Mouse (Mus musculus): ENCODE measurements at regions not wholly inside any gene's neighbourhood (a gene's known extent, or its start where the extent isn't known, plus 50 kb on each side); places are given as distances from the start of the nearest gene placed in this dataset.

- Histone ChIP-seq H3K9ac (replicated peaks; ENCODE audit: low read depth, low read length) (no peak overlapping the region), H3K4me1 (ENCODE audit: control insufficient read depth, insufficient read depth, low read length) (no peaks in the 10 kb centered on the region), H3K9me3 (ENCODE audit: control insufficient read depth, low read depth, low read length) (no peaks in the 10 kb centered on the region), H3K27me3 (ENCODE audit: control insufficient read depth, insufficient read depth, low read length) (no peaks in the 10 kb centered on the region), H3K27ac (ENCODE audit: low read length) (no peak overlapping the region), H3K4me3 (ENCODE audit: low read depth, low read length) (no peak overlapping the region), H3K4me2 (replicated peaks; ENCODE audit: low read depth, low read length) (no peak overlapping the region), H3K36me3 (ENCODE audit: control insufficient read depth, insufficient read depth, low read length) (no peaks in the 10 kb centered on the region)
- no peak for ATAC-seq (ENCODE audit: insufficient number of reproducible peaks, insufficient read depth, low FRiP score, low read depth)
- 88% methylated on average over 6 of the region's 6 CpGs for WGBS
Measured at GRCm38 (mm10) chr7:129914871-129915270, 323.2 kb downstream of the Wdr11 start.

DNA sequence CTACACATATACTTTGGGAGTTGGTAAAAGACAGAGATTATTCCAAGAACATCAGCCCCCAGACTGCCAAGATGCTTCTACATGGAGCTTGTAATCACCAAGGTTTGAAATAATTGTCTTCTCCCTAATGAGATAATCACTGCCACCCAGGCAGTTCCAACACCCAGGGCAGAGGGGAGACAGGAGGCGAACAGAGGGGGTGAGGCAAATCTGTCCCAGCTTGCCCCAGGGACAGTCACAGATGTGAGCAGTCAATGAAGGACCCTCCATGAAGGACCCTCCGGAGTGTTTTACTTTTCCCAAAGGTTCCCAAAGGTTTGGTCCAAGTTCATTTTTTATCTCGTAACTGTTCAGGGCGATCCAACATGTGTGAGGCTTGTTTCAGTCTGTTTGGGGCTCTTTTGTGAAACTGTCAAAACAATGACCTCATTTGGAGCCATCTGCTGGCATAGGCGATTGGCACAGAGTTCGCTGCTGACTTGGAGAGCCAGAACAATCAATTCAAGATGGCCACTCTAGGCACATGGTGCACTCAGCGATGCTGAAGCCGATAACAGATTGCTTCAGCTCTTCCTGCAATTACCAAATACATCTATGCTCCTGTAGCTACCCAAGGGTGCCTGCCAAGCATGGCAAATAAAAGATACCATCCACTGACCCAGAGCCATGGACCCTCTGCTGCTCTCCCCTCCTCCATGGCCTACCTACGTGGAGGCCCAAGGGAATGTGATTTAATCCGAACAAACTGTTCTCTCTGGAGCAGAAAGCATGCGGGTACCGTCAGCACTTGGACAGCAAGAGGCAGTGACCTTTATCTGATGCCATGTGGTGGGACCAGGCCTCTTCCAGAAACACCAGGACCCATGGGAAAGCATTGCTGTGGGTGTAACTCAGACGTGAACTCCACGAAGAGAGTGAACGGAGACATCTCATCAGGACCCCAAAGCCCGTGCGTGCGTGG lies 326.9 kb downstream of the Wdr11 start:
- no peak overlapping the region for H3K4me2 ChIP-seq (replicated peaks; ENCODE audit: low read depth, low read length)
- no peaks in the 10 kb centered on the region for H3K36me3 ChIP-seq (ENCODE audit: control insufficient read depth, insufficient read depth, low read length)
- H3K27me3 ChIP-seq (ENCODE audit: control insufficient read depth, insufficient read depth, low read length): no peaks in the 10 kb centered on the region
- no peak overlapping the region for H3K9ac ChIP-seq (replicated peaks; ENCODE audit: low read depth, low read length)
- H3K4me1 ChIP-seq (ENCODE audit: control insufficient read depth, insufficient read depth, low read length): no peaks in the 10 kb centered on the region
- WGBS: 86% methylated on average over 18 of the region's 18 CpGs
- H3K4me3 ChIP-seq (ENCODE audit: low read depth, low read length): no peak overlapping the region
- H3K9me3 ChIP-seq (ENCODE audit: control insufficient read depth, low read depth, low read length): no peaks in the 10 kb centered on the region
- no peak for ATAC-seq (ENCODE audit: insufficient number of reproducible peaks, insufficient read depth, low FRiP score, low read depth)
- no peak overlapping the region for H3K27ac ChIP-seq (ENCODE audit: low read length)

DNA sequence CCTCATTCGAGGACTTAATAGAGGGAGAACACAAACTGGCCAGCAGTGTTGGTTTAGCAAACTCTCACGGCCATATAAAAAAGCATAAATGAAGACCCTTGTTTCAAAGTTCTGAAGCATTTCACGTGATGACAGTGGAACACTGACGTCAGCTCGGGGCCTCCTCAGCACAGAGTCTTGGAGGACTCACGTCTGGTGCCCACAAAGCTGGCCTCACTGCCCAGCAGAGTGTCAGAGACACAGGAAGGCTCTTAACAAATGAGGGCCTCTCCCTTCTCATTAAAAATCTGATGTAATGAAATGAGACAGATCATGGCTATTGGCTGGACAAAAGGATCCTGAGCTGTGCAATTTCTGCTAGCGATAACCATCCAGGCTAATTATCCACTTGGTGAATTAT lies 330.6 kb downstream of the Wdr11 start:
- Histone ChIP-seq H3K4me1 (ENCODE audit: control insufficient read depth, insufficient read depth, low read length) (no peaks in the 10 kb centered on the region), H3K36me3 (ENCODE audit: control insufficient read depth, insufficient read depth, low read length) (no peaks in the 10 kb centered on the region), H3K4me3 (ENCODE audit: low read depth, low read length) (no peak overlapping the region), H3K27me3 (ENCODE audit: control insufficient read depth, insufficient read depth, low read length) (no peaks in the 10 kb centered on the region), H3K9ac (replicated peaks; ENCODE audit: low read depth, low read length) (no peak overlapping the region), H3K27ac (ENCODE audit: low read length) (no peak overlapping the region), H3K9me3 (ENCODE audit: control insufficient read depth, low read depth, low read length) (no peaks in the 10 kb centered on the region), H3K4me2 (replicated peaks; ENCODE audit: low read depth, low read length) (no peak overlapping the region)
- ATAC-seq (ENCODE audit: insufficient number of reproducible peaks, insufficient read depth, low FRiP score, low read depth): no peak
- WGBS: 71% methylated on average over 7 of the region's 7 CpGs

DNA sequence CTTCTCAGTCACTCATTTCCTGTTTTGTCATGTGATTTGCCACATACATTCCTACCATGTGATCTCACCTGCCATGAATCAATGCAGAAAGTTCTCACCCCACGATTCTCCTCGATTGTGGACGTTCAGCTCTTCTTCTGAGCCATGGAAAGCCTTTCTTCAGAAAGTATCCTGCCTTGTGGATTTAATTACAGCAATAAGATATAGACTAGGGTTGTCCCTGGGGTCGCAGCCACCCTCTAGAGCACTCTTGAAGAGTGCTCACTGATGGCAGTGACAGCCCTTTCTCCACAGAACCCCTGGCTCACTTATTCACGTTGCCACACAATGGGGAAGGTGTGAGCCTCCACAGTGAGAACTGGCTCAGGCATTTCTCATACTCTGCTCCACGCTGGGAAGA lies 345.1 kb downstream of the Wdr11 start:
- H3K36me3 ChIP-seq (ENCODE audit: control insufficient read depth, insufficient read depth, low read length): no peaks in the 10 kb centered on the region
- ATAC-seq (ENCODE audit: insufficient number of reproducible peaks, insufficient read depth, low FRiP score, low read depth): no peak
- 77% methylated on average over 6 of the region's 6 CpGs for WGBS
- no peaks in the 10 kb centered on the region for H3K4me1 ChIP-seq (ENCODE audit: control insufficient read depth, insufficient read depth, low read length)
- no peak overlapping the region for H3K27ac ChIP-seq (ENCODE audit: low read length)
- no peaks in the 10 kb centered on the region for H3K27me3 ChIP-seq (ENCODE audit: control insufficient read depth, insufficient read depth, low read length)
- no peaks in the 10 kb centered on the region for H3K9me3 ChIP-seq (ENCODE audit: control insufficient read depth, low read depth, low read length)
- no peak overlapping the region for H3K4me3 ChIP-seq (ENCODE audit: low read depth, low read length)
- no peak overlapping the region for H3K4me2 ChIP-seq (replicated peaks; ENCODE audit: low read depth, low read length)
- H3K9ac ChIP-seq (replicated peaks; ENCODE audit: low read depth, low read length): no peak overlapping the region

GRCm38 (mm10) chr7:129937715-129938114 lies 346.1 kb downstream of the Wdr11 start:
- WGBS: 73% methylated on average over 6 of the region's 6 CpGs
- ATAC-seq (ENCODE audit: insufficient number of reproducible peaks, insufficient read depth, low FRiP score, low read depth): no peak
- Histone ChIP-seq H3K9ac (replicated peaks; ENCODE audit: low read depth, low read length) (no peak overlapping the region), H3K4me3 (ENCODE audit: low read depth, low read length) (no peak overlapping the region), H3K4me2 (replicated peaks; ENCODE audit: low read depth, low read length) (no peak overlapping the region), H3K9me3 (ENCODE audit: control insufficient read depth, low read depth, low read length) (no peaks in the 10 kb centered on the region), H3K27me3 (ENCODE audit: control insufficient read depth, insufficient read depth, low read length) (no peaks in the 10 kb centered on the region), H3K4me1 (ENCODE audit: control insufficient read depth, insufficient read depth, low read length) (no peaks in the 10 kb centered on the region), H3K36me3 (ENCODE audit: control insufficient read depth, insufficient read depth, low read length) (no peaks in the 10 kb centered on the region), H3K27ac (ENCODE audit: low read length) (no peak overlapping the region)

- Histone ChIP-seq H3K27me3 (ENCODE audit: control insufficient read depth, insufficient read depth, low read length) (no peaks in the 10 kb centered on the region), H3K9ac (replicated peaks; ENCODE audit: low read depth, low read length) (no peak overlapping the region), H3K4me2 (replicated peaks; ENCODE audit: low read depth, low read length) (no peak overlapping the region), H3K4me1 (ENCODE audit: control insufficient read depth, insufficient read depth, low read length) (no peaks in the 10 kb centered on the region), H3K9me3 (ENCODE audit: control insufficient read depth, low read depth, low read length) (no peaks in the 10 kb centered on the region), H3K4me3 (ENCODE audit: low read depth, low read length) (no peak overlapping the region), H3K27ac (ENCODE audit: low read length) (no peak overlapping the region), H3K36me3 (ENCODE audit: control insufficient read depth, insufficient read depth, low read length) (no peaks in the 10 kb centered on the region)
- WGBS: 79% methylated on average over 10 of the region's 10 CpGs
- no peak for ATAC-seq (ENCODE audit: insufficient number of reproducible peaks, insufficient read depth, low FRiP score, low read depth)
Measured at GRCm38 (mm10) chr7:129938141-129938540, 346.5 kb downstream of the Wdr11 start.

DNA sequence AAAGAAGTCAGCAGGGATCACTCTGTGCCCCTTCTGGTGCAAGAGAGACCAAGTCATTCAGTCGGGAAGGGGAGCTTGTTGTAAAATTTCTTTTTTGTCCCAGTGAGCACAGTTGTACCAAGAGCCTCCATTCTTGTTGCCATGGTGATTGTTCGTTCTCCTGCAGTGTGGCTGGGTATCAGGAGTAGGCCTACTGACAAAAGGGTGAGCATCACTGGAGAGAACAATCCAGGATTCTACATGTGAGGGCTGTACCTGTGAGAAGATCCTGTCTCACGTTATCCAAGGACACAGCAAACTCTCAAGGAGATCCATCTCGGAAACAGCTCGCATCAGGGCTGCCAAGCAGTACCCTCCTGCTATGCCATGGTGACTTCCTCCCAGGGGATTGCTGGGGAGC lies 347.6 kb downstream of the Wdr11 start:
- WGBS: 92% methylated on average over 5 of the region's 5 CpGs

GRCm38 (mm10) chr7:129941311-129942029 lies 349.8 kb downstream of the Wdr11 start:
- 32% methylated on average over 9 of the region's 9 CpGs for WGBS
- H3K4me2 ChIP-seq (replicated peaks; ENCODE audit: low read depth, low read length): no peak overlapping the region
- no peak overlapping the region for H3K4me3 ChIP-seq (ENCODE audit: low read depth, low read length)
- no peaks in the 10 kb centered on the region for H3K4me1 ChIP-seq (ENCODE audit: control insufficient read depth, insufficient read depth, low read length)
- no peaks in the 10 kb centered on the region for H3K36me3 ChIP-seq (ENCODE audit: control insufficient read depth, insufficient read depth, low read length)
- no peaks in the 10 kb centered on the region for H3K27me3 ChIP-seq (ENCODE audit: control insufficient read depth, insufficient read depth, low read length)
- no peaks in the 10 kb centered on the region for H3K9me3 ChIP-seq (ENCODE audit: control insufficient read depth, low read depth, low read length)
- ATAC-seq (ENCODE audit: insufficient number of reproducible peaks, insufficient read depth, low FRiP score, low read depth): no peak
- no peak overlapping the region for H3K27ac ChIP-seq (ENCODE audit: low read length)
- no peak overlapping the region for H3K9ac ChIP-seq (replicated peaks; ENCODE audit: low read depth, low read length)

More for the DNA sequence above, 347.6 kb downstream of the Wdr11 start:
- Histone ChIP-seq H3K9me3 (ENCODE audit: control insufficient read depth, low read depth, low read length) (no peaks in the 10 kb centered on the region), H3K4me3 (ENCODE audit: low read depth, low read length) (no peak overlapping the region), H3K9ac (replicated peaks; ENCODE audit: low read depth, low read length) (no peak overlapping the region), H3K4me2 (replicated peaks; ENCODE audit: low read depth, low read length) (no peak overlapping the region), H3K27me3 (ENCODE audit: control insufficient read depth, insufficient read depth, low read length) (no peaks in the 10 kb centered on the region), H3K27ac (ENCODE audit: low read length) (no peak overlapping the region), H3K4me1 (ENCODE audit: control insufficient read depth, insufficient read depth, low read length) (no peaks in the 10 kb centered on the region), H3K36me3 (ENCODE audit: control insufficient read depth, insufficient read depth, low read length) (no peaks in the 10 kb centered on the region)
- no peak for ATAC-seq (ENCODE audit: insufficient number of reproducible peaks, insufficient read depth, low FRiP score, low read depth)

Data from stomach, embryonic 14.5 days (tissue).